Mouse (Mus musculus) cortical plate, adult 2 months (tissue): ENCODE results near the gene Cul4a. TPM values are rescaled to one million over a fixed set of nuclear protein-coding genes. Genes with fewer than 3 reads are reported as not detected.

ENCODE experiments used
- H3K27ac ChIP-seq: fragments of 200-500 bp; 2 replicates; pipeline ENCODE4 v1.5.1; 2012; ENCODE audit warnings: low read length, control low read depth, inconsistent platforms; ENCODE audit not compliant: insufficient read depth
- H3K4me1 ChIP-seq: fragments of 200-500 bp; 2 replicates; pipeline ENCODE4 v1.6.1; 2011; ENCODE audit warnings: low read length; ENCODE audit not compliant: control insufficient read depth, insufficient read depth
- H3K4me3 ChIP-seq: fragments of 200-500 bp; 2 replicates; pipeline ENCODE4 v1.5.1; 2011; ENCODE audit warnings: mild to moderate bottlenecking, low read length, control low read depth; ENCODE audit not compliant: insufficient read depth
- CTCF ChIP-seq: fragments of 200-500 bp; IDR thresholded peaks from 2 replicates; pipeline ENCODE4 v1.5.1; 2011; ENCODE audit warnings: mild to moderate bottlenecking, control low read depth, low read length; ENCODE audit not compliant: insufficient read depth; ENCODE audit errors: extremely low read depth
- POLR2A ChIP-seq: fragments of 200-500 bp; IDR thresholded peaks from 2 replicates; pipeline ENCODE4 v1.6.1; 2011; ENCODE audit warnings: mild to moderate bottlenecking, low read length, control low read depth; ENCODE audit not compliant: insufficient read depth; ENCODE audit errors: extremely low read depth
- polyA plus RNA-seq: library from polyadenylated mRNA; depleted of rRNA; stranded (reverse); fragments of >200 nt; gene quantifications from 2 replicates; pipeline ENCODE4 v1.2.3, GENCODE M21; 2012; rRNA removed

Cul4a gene
- polyA plus RNA-seq, 1 experiment = 46.9 TPM

DNA sequence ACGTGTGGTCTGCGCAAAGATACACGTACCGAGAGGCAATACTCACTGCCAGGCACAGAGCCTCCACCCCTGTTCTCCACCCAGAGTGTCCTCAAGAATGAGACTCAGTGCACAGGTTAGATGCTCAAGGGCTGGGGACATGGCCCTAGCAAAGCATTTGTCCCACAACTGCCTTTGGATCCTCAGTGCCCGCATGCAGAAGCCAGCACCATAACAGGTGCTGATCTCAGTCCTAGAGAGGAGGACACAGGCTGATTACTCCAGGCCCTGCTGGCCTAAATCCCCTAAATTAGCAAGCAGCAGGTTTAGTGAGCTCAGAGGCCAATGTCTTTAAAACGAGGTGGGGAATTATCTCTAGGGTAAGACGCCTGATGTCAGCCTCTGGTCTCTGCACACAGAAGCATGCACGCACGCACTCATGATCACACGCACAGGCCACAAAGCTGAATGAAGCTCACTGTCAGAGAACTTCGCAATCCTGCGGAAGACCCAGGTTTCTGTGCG lies 82.7 kb downstream of the Cul4a start:
- TF ChIP-seq POLR2A (no peak), CTCF (no peak)
- no peaks in the 10 kb centered on the region for H3K4me1 ChIP-seq

DNA sequence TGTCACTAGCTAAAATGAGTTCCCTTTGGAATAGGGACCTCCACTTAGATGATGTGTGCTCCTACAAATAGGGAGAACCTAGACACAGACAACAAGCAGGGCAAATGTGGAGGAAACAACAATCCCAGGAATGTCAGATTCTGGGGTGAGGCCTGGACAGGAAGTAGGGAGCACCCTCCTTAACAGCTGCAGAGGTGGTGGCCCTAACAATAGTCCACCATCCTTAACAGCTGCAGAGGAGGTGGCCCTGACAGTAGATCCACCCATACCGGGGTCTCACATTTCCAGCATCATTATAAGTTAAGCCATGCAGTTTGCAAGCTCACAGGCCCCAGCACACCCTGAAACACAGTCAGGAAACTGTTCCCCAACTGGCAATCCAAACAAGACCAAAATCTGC lies 83.4 kb downstream of the Cul4a start:
- H3K4me1 ChIP-seq = no peaks in the 10 kb centered on the region
- TF ChIP-seq CTCF (no peak), POLR2A (no peak)
- no peak overlapping the region for H3K4me3 ChIP-seq
- no peak overlapping the region for H3K27ac ChIP-seq

More for the DNA sequence above, 82.7 kb downstream of the Cul4a start:
- H3K27ac ChIP-seq = no peak overlapping the region
- no peak overlapping the region for H3K4me3 ChIP-seq

DNA sequence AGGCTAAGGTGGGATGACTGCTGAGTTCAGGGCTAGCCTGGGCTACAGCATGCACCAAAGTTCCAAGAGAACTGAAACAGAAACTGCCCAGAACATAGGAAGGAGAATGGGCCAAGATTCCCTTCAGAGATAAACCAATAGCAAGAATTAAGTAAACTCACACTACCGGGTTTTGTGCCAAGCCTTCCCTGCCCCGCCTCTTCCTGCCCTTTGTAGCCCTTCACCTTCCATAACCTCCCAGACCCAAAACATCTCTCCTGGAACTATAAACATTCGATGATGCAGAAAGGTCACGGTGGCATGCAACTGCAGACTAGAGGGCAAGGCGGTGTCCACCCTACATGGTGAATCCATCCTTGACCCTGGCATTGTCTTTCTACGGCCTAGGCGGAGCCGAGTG lies 84.8 kb downstream of the Cul4a start:
- no peaks in the 10 kb centered on the region for H3K4me1 ChIP-seq
- TF ChIP-seq CTCF = no peak
- TF ChIP-seq POLR2A = no peak
- H3K27ac ChIP-seq = no peak overlapping the region
- H3K4me3 ChIP-seq = no peak overlapping the region

DNA sequence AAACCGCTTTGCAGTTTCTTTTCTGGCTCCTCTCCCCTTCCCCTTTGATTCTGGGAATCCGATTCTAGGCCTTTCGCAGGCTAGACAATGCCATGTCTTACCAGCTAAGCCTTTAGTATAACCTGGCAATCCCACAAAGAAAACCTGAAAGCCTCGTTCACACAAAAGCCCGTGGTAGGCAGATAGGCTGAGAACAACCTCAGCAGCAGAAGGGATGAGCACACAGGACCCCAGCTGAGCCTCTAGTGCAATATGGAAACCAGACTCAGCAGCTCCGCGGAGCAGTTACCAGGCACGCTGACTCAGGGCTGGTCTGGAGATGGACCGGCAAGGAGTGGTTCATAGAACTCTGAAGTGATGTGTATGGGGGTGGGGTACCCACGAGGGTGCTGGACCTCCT lies 89.4 kb downstream of the Cul4a start:
- H3K27ac ChIP-seq = no peak overlapping the region
- TF ChIP-seq POLR2A (no peak), CTCF (no peak)
- H3K4me1 ChIP-seq = no peaks in the 10 kb centered on the region
- H3K4me3 ChIP-seq = no peak overlapping the region

DNA sequence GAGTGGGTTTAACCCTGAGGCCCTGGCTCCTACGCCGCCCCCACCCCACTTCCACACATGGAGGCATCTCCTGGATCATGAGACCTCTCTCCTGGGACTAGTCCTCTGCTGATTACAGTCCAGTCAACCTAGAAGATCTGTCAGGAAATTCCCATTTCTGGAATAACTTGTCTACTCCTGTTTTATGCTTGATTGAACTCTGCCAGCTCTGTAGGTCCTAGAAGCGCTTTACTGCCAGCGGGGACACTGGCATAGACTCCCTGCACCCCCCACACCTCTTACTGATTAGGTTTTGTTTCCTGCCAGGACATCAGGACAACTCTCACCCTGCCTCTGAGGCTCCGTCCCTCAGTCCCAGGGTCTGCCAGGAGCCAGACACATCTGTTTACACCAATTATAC lies 92.1 kb downstream of the Cul4a start:
- H3K27ac ChIP-seq = no peak overlapping the region
- peaks cover 1% of the 10 kb centered on the region; the same call in 1 of the 2 replicates for H3K4me1 ChIP-seq
- TF ChIP-seq CTCF (no peak), POLR2A (no peak)
- no peak overlapping the region for H3K4me3 ChIP-seq

Other genes starting within 250 kb of the Cul4a start
- 144 and 148 TPM in 2 replicates for gene Mcf2l, start 231.8 kb upstream of the Cul4a start, polyA plus RNA-seq
- 0.11 and 0.13 TPM in 2 replicates for gene F7, start 79.6 kb upstream of the Cul4a start, polyA plus RNA-seq
- 0.06 TPM in 1 of 2 replicates, not detected in the other for gene F10, start 68.3 kb upstream of the Cul4a start, polyA plus RNA-seq
- gene Proz, start 44.7 kb upstream of the Cul4a start, polyA plus RNA-seq = 0.06 and 0.08 TPM in 2 replicates
- gene Pcid2, start 162 bp upstream of the Cul4a start, polyA plus RNA-seq = 32.8 and 36.1 TPM in 2 replicates
- gene Lamp1, start 53.5 kb downstream of the Cul4a start, polyA plus RNA-seq = 425 and 453 TPM in 2 replicates
- gene Grtp1, start 95.0 kb downstream of the Cul4a start, polyA plus RNA-seq = 6.5 and 6.7 TPM in 2 replicates
- gene Adprhl1, start 148.5 kb downstream of the Cul4a start, polyA plus RNA-seq = 0.38 and 0.54 TPM in 2 replicates
- gene Dcun1d2, start 182.5 kb downstream of the Cul4a start, polyA plus RNA-seq = 56.4 TPM in 2 replicates
- gene Tmco3, start 182.6 kb downstream of the Cul4a start, polyA plus RNA-seq = 43.1 and 43.3 TPM in 2 replicates
- 76.6 and 77.6 TPM in 2 replicates for gene Tfdp1, start 233.1 kb downstream of the Cul4a start, polyA plus RNA-seq